Mouse (Mus musculus): ENCODE data around the gene Krtap29-1. TPM values are rescaled to one million over a fixed set of nuclear protein-coding genes. Genes with fewer than 3 reads are reported as not detected.

Gene Krtap29-1
- total and polyA plus RNA-seq, 3 experiments, result not detected

DNA sequence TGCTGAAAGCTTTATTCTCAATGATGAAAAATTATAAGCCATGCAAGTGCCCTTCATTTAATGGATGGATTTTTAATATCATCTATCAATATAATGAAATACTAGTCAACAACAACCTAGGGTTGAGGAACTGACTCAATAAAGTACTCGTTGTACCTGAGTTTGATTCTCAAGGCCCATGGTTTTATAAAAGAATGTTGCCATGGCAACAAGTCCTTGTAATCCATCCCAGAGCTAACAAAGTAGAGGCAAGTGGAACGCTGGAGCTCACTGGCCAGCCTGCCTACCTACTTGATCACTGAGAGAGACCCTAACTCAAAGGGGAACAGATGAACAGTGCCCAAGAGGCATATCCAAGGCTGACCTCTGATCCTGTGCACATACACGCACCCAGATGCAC, 11.7 kb upstream of the Krtap29-1 start:
- Histone ChIP-seq H3K9me3 (replicated peaks; ENCODE audit: insufficient read depth, low read length) (no peaks in the 10 kb centered on the region), H3K79me2 (ENCODE audit: control insufficient read depth, insufficient read depth, low read length, poor library complexity) (no peaks in the 10 kb centered on the region), H3K36me3 (ENCODE audit: control insufficient read depth in 1 of 2, insufficient read depth in 2 of 2, low read length in 2 of 2) (no peaks in the 10 kb centered on the region), H3K4me1 (ENCODE audit: control insufficient read depth in 1 of 2, insufficient read depth in 2 of 2, low read length in 2 of 2) (no peaks in the 10 kb centered on the region), H3K4me3 (ENCODE audit: control insufficient read depth in 1 of 2, insufficient read depth in 1 of 2, low read depth in 2 of 2, low read length in 2 of 2) (no peak overlapping the region), H3K9ac (ENCODE audit: control insufficient read depth, low read depth, low read length, poor library complexity, severe bottlenecking) (no peak overlapping the region), H3K27me3 (ENCODE audit: control insufficient read depth in 1 of 2, insufficient read depth in 2 of 2, low read length in 2 of 2) (no peaks in the 10 kb centered on the region), H3K27ac (ENCODE audit: control insufficient read depth, low read depth, low read length) (no peak overlapping the region)
- DNase-seq (ENCODE audit: low read depth, low spot score), result no peak
- no peak for TF ChIP-seq BHLHE40 (IDR thresholded peaks at IDR 0.05; ENCODE audit: borderline replicate concordance, low read depth, low read length)
- TF ChIP-seq GABPA (IDR thresholded peaks at IDR 0.05; ENCODE audit: low read depth, low read length), result no peak
- TF ChIP-seq KAT2A (conservative IDR thresholded peaks at IDR 0.05; ENCODE audit: low read depth, low read length), result no peak
- no peak for TF ChIP-seq ZC3H11A (IDR thresholded peaks at IDR 0.05; ENCODE audit: low read depth, low read length)
- TF ChIP-seq POLR2AphosphoS2 (IDR thresholded peaks at IDR 0.05; ENCODE audit: low read length), result no peak
- TF ChIP-seq MYB (IDR thresholded peaks at IDR 0.05; ENCODE audit: low read depth, low read length), result no peak
- TF ChIP-seq SIN3A (IDR thresholded peaks at IDR 0.05; ENCODE audit: low read length), result no peak
- no peak for TF ChIP-seq MYC (IDR thresholded peaks at IDR 0.05; ENCODE audit: low read depth, low read length)
- no peak for TF ChIP-seq NELFE (IDR thresholded peaks at IDR 0.05; ENCODE audit: low read depth, low read length)
- TF ChIP-seq MEF2A (IDR thresholded peaks at IDR 0.05; ENCODE audit: extremely low read depth, insufficient replicate concordance, low read depth, low read length, poor library complexity, severe bottlenecking), result no peak
- no peak for TF ChIP-seq MAZ (IDR thresholded peaks at IDR 0.05; ENCODE audit: low read depth, low read length)
- TF ChIP-seq TCF12 (IDR thresholded peaks at IDR 0.05; ENCODE audit: low read depth, low read length), result no peak
- TF ChIP-seq EP300 (IDR thresholded peaks at IDR 0.05; ENCODE audit: low read depth in 1 of 2, low read length in 2 of 2), result no peak
- TF ChIP-seq CHD1 (IDR thresholded peaks at IDR 0.05; ENCODE audit: low read depth, low read length), result no peak
- TF ChIP-seq POLR2AphosphoS5 (IDR thresholded peaks at IDR 0.05; ENCODE audit: borderline replicate concordance, low read depth, low read length), result no peak
- TF ChIP-seq USF2 (IDR thresholded peaks at IDR 0.05; ENCODE audit: borderline replicate concordance in 1 of 2, insufficient read depth in 1 of 2, low read depth in 1 of 2, low read length in 2 of 2), result no peak
- no peak for TF ChIP-seq ZMIZ1 (IDR thresholded peaks at IDR 0.05; ENCODE audit: low read depth, low read length)
- no peak for TF ChIP-seq POLR2A (IDR thresholded peaks at IDR 0.05; ENCODE audit: control insufficient read depth in 1 of 2, insufficient read depth in 1 of 2, low read depth in 1 of 2, low read length in 2 of 2, poor library complexity in 1 of 2)
- TF ChIP-seq TAL1 (IDR thresholded peaks at IDR 0.05; ENCODE audit: low read length), result no peak

DNA sequence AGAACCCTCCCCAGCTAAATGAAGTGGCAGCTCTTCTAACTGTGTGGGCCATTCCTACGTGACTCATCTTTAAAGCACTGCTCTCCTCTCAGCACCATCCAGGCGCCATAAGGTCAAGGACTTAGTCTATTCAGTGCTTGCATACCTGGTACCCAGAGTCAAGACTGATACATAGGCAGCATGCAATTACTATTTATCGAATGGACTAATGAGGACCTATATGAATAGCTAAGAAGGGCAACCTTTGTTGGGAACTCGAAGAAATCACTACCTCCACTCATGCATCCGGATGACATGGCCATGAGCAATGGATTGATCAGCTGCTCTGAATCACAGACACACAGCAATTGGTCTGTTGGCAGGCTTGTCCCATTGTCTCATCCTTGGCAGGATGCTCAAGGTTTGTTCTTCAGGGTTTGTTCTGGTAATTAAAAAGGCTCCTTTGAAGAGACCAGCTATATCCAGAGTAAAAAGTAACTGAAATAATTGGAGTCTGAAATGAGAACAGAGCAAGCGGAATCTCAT, 11.1 kb upstream of the Krtap29-1 start:
- Histone ChIP-seq H3K9me3 (replicated peaks; ENCODE audit: insufficient read depth, low read length) (no peaks in the 10 kb centered on the region), H3K4me3 (ENCODE audit: control insufficient read depth in 1 of 2, insufficient read depth in 1 of 2, low read depth in 2 of 2, low read length in 2 of 2) (no peak overlapping the region), H3K4me1 (ENCODE audit: control insufficient read depth in 1 of 2, insufficient read depth in 2 of 2, low read length in 2 of 2) (no peaks in the 10 kb centered on the region), H3K27ac (ENCODE audit: control insufficient read depth, low read depth, low read length) (no peak overlapping the region), H3K36me3 (ENCODE audit: control insufficient read depth in 1 of 2, insufficient read depth in 2 of 2, low read length in 2 of 2) (no peaks in the 10 kb centered on the region), H3K9ac (ENCODE audit: control insufficient read depth, low read depth, low read length, poor library complexity, severe bottlenecking) (no peak overlapping the region), H3K79me2 (ENCODE audit: control insufficient read depth, insufficient read depth, low read length, poor library complexity) (no peaks in the 10 kb centered on the region), H3K27me3 (ENCODE audit: control insufficient read depth in 1 of 2, insufficient read depth in 2 of 2, low read length in 2 of 2) (no peaks in the 10 kb centered on the region)
- no peak for DNase-seq (ENCODE audit: low read depth, low spot score)
- TF ChIP-seq CHD1 (IDR thresholded peaks at IDR 0.05; ENCODE audit: low read depth, low read length), result no peak
- TF ChIP-seq GATA1 (IDR thresholded peaks at IDR 0.05; ENCODE audit: low read depth, low read length), result no peak
